Mouse (Mus musculus): ENCODE results near the gene Bcl11b. TPM values are rescaled to one million over a fixed set of nuclear protein-coding genes. Genes with fewer than 3 reads are reported as not detected.

Gene Bcl11b
- polyA plus RNA-seq, 1 experiment = not detected

- H3K36me3 ChIP-seq (ENCODE audit: control insufficient read depth, insufficient read depth) = no peaks in the 10 kb centered on the region
- H3K27me3 ChIP-seq (ENCODE audit: control insufficient read depth, insufficient read depth, insufficient read length) = no peaks in the 10 kb centered on the region
- no peak overlapping the region for H3K4me2 ChIP-seq (ENCODE audit: low read depth)
- no peak overlapping the region for H3ac ChIP-seq (ENCODE audit: control insufficient read depth, insufficient read length)
- H3K4me3 ChIP-seq = no peak overlapping the region
- no peaks in the 10 kb centered on the region for H3K79me2 ChIP-seq (ENCODE audit: control insufficient read depth, insufficient read depth)
- TF ChIP-seq TCF12 (IDR thresholded peaks at IDR 0.05; ENCODE audit: insufficient read depth, poor library complexity, severe bottlenecking) (no peak), CEBPB (IDR thresholded peaks at IDR 0.05; ENCODE audit: insufficient read depth, poor library complexity, severe bottlenecking) (no peak), SRF (IDR thresholded peaks at IDR 0.05; ENCODE audit: control insufficient read depth, insufficient read length, low read depth) (no peak), TCF3 (IDR thresholded peaks at IDR 0.05; ENCODE audit: insufficient read length, low read depth) (no peak), USF1 (IDR thresholded peaks at IDR 0.05; ENCODE audit: low read depth) (no peak), POLR2A (IDR thresholded peaks at IDR 0.05; ENCODE audit: insufficient read length, low read depth) (no peak), MYOG (IDR thresholded peaks at IDR 0.05; ENCODE audit: control insufficient read depth in 1 of 3, insufficient read depth in 1 of 3, insufficient read length in 2 of 3, low read depth in 2 of 3) (no peak), MAX (IDR thresholded peaks at IDR 0.05; ENCODE audit: low read depth) (no peak), MYOD1 (IDR thresholded peaks at IDR 0.05; ENCODE audit: control insufficient read depth in 1 of 3, insufficient read length in 2 of 3, low read depth in 2 of 3) (no peak), E2F4 (IDR thresholded peaks at IDR 0.05; ENCODE audit: insufficient read depth) (no peak), REST (IDR thresholded peaks at IDR 0.05; ENCODE audit: insufficient read depth, insufficient read length) (no peak), POLR2AphosphoS2 (IDR thresholded peaks at IDR 0.05; ENCODE audit: insufficient read length, low read depth) (no peak)
These were observed 115.4 kb downstream of the Bcl11b start for GRCm38 (mm10) chr12:107888049-107888448.

GRCm38 (mm10) chr12:107887621-107888020 lies 115.8 kb downstream of the Bcl11b start:
- no peaks in the 10 kb centered on the region for H3K79me2 ChIP-seq (ENCODE audit: control insufficient read depth, insufficient read depth)
- H3K4me3 ChIP-seq = no peak overlapping the region
- no peak overlapping the region for H3ac ChIP-seq (ENCODE audit: control insufficient read depth, insufficient read length)
- no peaks in the 10 kb centered on the region for H3K27me3 ChIP-seq (ENCODE audit: control insufficient read depth, insufficient read depth, insufficient read length)
- H3K36me3 ChIP-seq (ENCODE audit: control insufficient read depth, insufficient read depth) = no peaks in the 10 kb centered on the region
- H3K4me2 ChIP-seq (ENCODE audit: low read depth) = no peak overlapping the region
- TF ChIP-seq MAX (IDR thresholded peaks at IDR 0.05; ENCODE audit: low read depth) (no peak), POLR2A (IDR thresholded peaks at IDR 0.05; ENCODE audit: insufficient read length, low read depth) (no peak), E2F4 (IDR thresholded peaks at IDR 0.05; ENCODE audit: insufficient read depth) (no peak), SRF (IDR thresholded peaks at IDR 0.05; ENCODE audit: control insufficient read depth, insufficient read length, low read depth) (no peak), USF1 (IDR thresholded peaks at IDR 0.05; ENCODE audit: low read depth) (no peak), TCF12 (IDR thresholded peaks at IDR 0.05; ENCODE audit: insufficient read depth, poor library complexity, severe bottlenecking) (no peak), REST (IDR thresholded peaks at IDR 0.05; ENCODE audit: insufficient read depth, insufficient read length) (no peak), POLR2AphosphoS2 (IDR thresholded peaks at IDR 0.05; ENCODE audit: insufficient read length, low read depth) (no peak), MYOG (IDR thresholded peaks at IDR 0.05; ENCODE audit: control insufficient read depth in 1 of 3, insufficient read depth in 1 of 3, insufficient read length in 2 of 3, low read depth in 2 of 3) (no peak)

- Histone ChIP-seq H3K4me2 (ENCODE audit: low read depth) (no peak overlapping the region), H3K4me3 (no peak overlapping the region), H3K79me2 (ENCODE audit: control insufficient read depth, insufficient read depth) (no peaks in the 10 kb centered on the region), H3K27me3 (ENCODE audit: control insufficient read depth, insufficient read depth, insufficient read length) (no peaks in the 10 kb centered on the region), H3ac (ENCODE audit: control insufficient read depth, insufficient read length) (no peak overlapping the region), H3K36me3 (ENCODE audit: control insufficient read depth, insufficient read depth) (no peaks in the 10 kb centered on the region)
- TF ChIP-seq USF1 (IDR thresholded peaks at IDR 0.05; ENCODE audit: low read depth) (no peak), TCF3 (IDR thresholded peaks at IDR 0.05; ENCODE audit: insufficient read length, low read depth) (no peak), TCF12 (IDR thresholded peaks at IDR 0.05; ENCODE audit: insufficient read depth, poor library complexity, severe bottlenecking) (no peak), MAX (IDR thresholded peaks at IDR 0.05; ENCODE audit: low read depth) (no peak), MYOD1 (IDR thresholded peaks at IDR 0.05; ENCODE audit: control insufficient read depth in 1 of 3, insufficient read length in 2 of 3, low read depth in 2 of 3) (no peak), E2F4 (IDR thresholded peaks at IDR 0.05; ENCODE audit: insufficient read depth) (no peak), POLR2A (IDR thresholded peaks at IDR 0.05; ENCODE audit: insufficient read length, low read depth) (no peak), POLR2AphosphoS2 (IDR thresholded peaks at IDR 0.05; ENCODE audit: insufficient read length, low read depth) (no peak), CEBPB (IDR thresholded peaks at IDR 0.05; ENCODE audit: insufficient read depth, poor library complexity, severe bottlenecking) (no peak)
These were observed 118.9 kb downstream of the Bcl11b start for GRCm38 (mm10) chr12:107884330-107885065.

GRCm38 (mm10) chr12:107881726-107882125 lies 121.7 kb downstream of the Bcl11b start:
- TF ChIP-seq MYOG (IDR thresholded peaks at IDR 0.05; ENCODE audit: control insufficient read depth in 1 of 3, insufficient read depth in 1 of 3, insufficient read length in 2 of 3, low read depth in 2 of 3) (no peak), POLR2A (IDR thresholded peaks at IDR 0.05; ENCODE audit: insufficient read length, low read depth) (no peak), E2F4 (IDR thresholded peaks at IDR 0.05; ENCODE audit: insufficient read depth) (no peak), CEBPB (IDR thresholded peaks at IDR 0.05; ENCODE audit: insufficient read depth, poor library complexity, severe bottlenecking) (no peak), REST (IDR thresholded peaks at IDR 0.05; ENCODE audit: insufficient read depth, insufficient read length) (no peak), SRF (IDR thresholded peaks at IDR 0.05; ENCODE audit: control insufficient read depth, insufficient read length, low read depth) (no peak), USF1 (IDR thresholded peaks at IDR 0.05; ENCODE audit: low read depth) (no peak), TCF12 (IDR thresholded peaks at IDR 0.05; ENCODE audit: insufficient read depth, poor library complexity, severe bottlenecking) (no peak), POLR2AphosphoS2 (IDR thresholded peaks at IDR 0.05; ENCODE audit: insufficient read length, low read depth) (no peak), MYOD1 (IDR thresholded peaks at IDR 0.05; ENCODE audit: control insufficient read depth in 1 of 3, insufficient read length in 2 of 3, low read depth in 2 of 3) (no peak), TCF3 (IDR thresholded peaks at IDR 0.05; ENCODE audit: insufficient read length, low read depth) (no peak), MAX (IDR thresholded peaks at IDR 0.05; ENCODE audit: low read depth) (no peak)
- no peak overlapping the region for H3ac ChIP-seq (ENCODE audit: control insufficient read depth, insufficient read length)
- no peak overlapping the region for H3K4me3 ChIP-seq
- H3K4me2 ChIP-seq (ENCODE audit: low read depth) = no peak overlapping the region
- H3K79me2 ChIP-seq (ENCODE audit: control insufficient read depth, insufficient read depth) = no peaks in the 10 kb centered on the region
- no peaks in the 10 kb centered on the region for H3K27me3 ChIP-seq (ENCODE audit: control insufficient read depth, insufficient read depth, insufficient read length)
- H3K36me3 ChIP-seq (ENCODE audit: control insufficient read depth, insufficient read depth) = no peaks in the 10 kb centered on the region

All from myocyte (in vitro differentiated cells).